Mouse (Mus musculus) CH12.LX (cell line): Measurements from ENCODE around the gene Pde4b. TPM values are rescaled to one million over a fixed set of nuclear protein-coding genes. Genes with fewer than 3 reads are reported as not detected.
A peak's percentile ranks its signal among the peaks of the same experiment; 100 is the strongest.

Source experiments
- DNase-seq: peaks from one replicate; pipeline ENCODE4 v3.0.0-alpha.2; 2013; ENCODE audit errors: extremely low read depth
- H3K27ac ChIP-seq: 2 replicates; pipeline ENCODE4 v1.5.1; 2012; ENCODE audit warnings: low read depth, mild to moderate bottlenecking, control low read depth, moderate library complexity; ENCODE audit not compliant: insufficient read depth
- H3K27me3 ChIP-seq: replicated peaks from 2 replicates; pipeline ENCODE3; 2012; ENCODE audit warnings: inconsistent platforms
- H3K36me3 ChIP-seq, 2 experiments: replicated peaks in 1 of 2; 2 replicates each; pipeline versions ENCODE3 to v1.6.1; 2012; ENCODE audit warnings: inconsistent platforms in 1 of 2, low read length in 1 of 2, mild to moderate bottlenecking in 1 of 2, mixed read lengths in 1 of 2, moderate library complexity in 1 of 2; ENCODE audit not compliant: control insufficient read depth in 1 of 2, insufficient read depth in 1 of 2
- H3K4me1 ChIP-seq, 2 experiments: 2 replicates each; pipeline ENCODE4 v1.6.1; 2012; ENCODE audit warnings: inconsistent platforms in 1 of 2, moderate library complexity in 1 of 2; ENCODE audit not compliant: insufficient read depth in 2 of 2, control insufficient read depth in 1 of 2
- H3K4me2 ChIP-seq: 2 replicates; pipeline ENCODE4 v1.6.1; 2012; ENCODE audit warnings: low read depth, mild to moderate bottlenecking, control low read depth; ENCODE audit not compliant: poor library complexity, insufficient read depth, severe bottlenecking
- H3K4me3 ChIP-seq, 3 experiments: fragments of 150-350 bp in 1 of 3; sonication (generic) in 1 of 3; replicated peaks in 1 of 3; 2 replicates each; pipeline versions ENCODE3 to v1.5.1; 2011 to 2012; ENCODE audit warnings: low read depth in 2 of 3, low read length in 2 of 3, mild to moderate bottlenecking in 2 of 3, moderate library complexity in 2 of 3, control low read depth in 1 of 3, improper control_type of control experiment in 1 of 3, inconsistent platforms in 1 of 3, mixed read lengths in 1 of 3; ENCODE audit not compliant: poor library complexity in 1 of 3
- H3K79me2 ChIP-seq: replicated peaks from 2 replicates; pipeline ENCODE4 v1.6.1; 2012; ENCODE audit warnings: mild to moderate bottlenecking, moderate library complexity; ENCODE audit not compliant: control insufficient read depth, poor library complexity, insufficient read depth, severe bottlenecking; ENCODE audit errors: extremely low read depth
- H3K9ac ChIP-seq: 2 replicates; pipeline ENCODE4 v1.6.1; 2012; ENCODE audit warnings: low read depth, mild to moderate bottlenecking, control low read depth, moderate library complexity; ENCODE audit not compliant: insufficient read depth
- H3K9me3 ChIP-seq: replicated peaks from 2 replicates; pipeline ENCODE3; 2012; ENCODE audit warnings: low read length, inconsistent platforms, mixed read lengths
- BHLHE40 ChIP-seq: IDR thresholded peaks from 2 replicates; pipeline ENCODE4 v1.6.1; 2011; ENCODE audit warnings: mild to moderate bottlenecking, low read depth, low read length, improper control_type of control experiment
- CHD2 ChIP-seq: IDR thresholded peaks from 2 replicates; pipeline ENCODE4 v1.6.1; 2011; ENCODE audit warnings: low read length, improper control_type of control experiment
- CTCF ChIP-seq, 2 experiments: IDR thresholded peaks in 1 of 2; conservative IDR thresholded peaks in 1 of 2; 2 replicates each; pipeline ENCODE4 v1.5.1; 2011 to 2012; ENCODE audit warnings: low read depth in 2 of 2, low read length in 2 of 2, improper control_type of control experiment in 1 of 2, inconsistent platforms in 1 of 2, mild to moderate bottlenecking in 1 of 2, moderate library complexity in 1 of 2
- ELF1 ChIP-seq: IDR thresholded peaks from 2 replicates; pipeline ENCODE4 v1.6.1; 2014; ENCODE audit warnings: low read depth, mild to moderate bottlenecking, inconsistent platforms, low read length, improper control_type of control experiment
- EP300 ChIP-seq: IDR thresholded peaks from 2 replicates; pipeline ENCODE4 v1.6.1; 2011; ENCODE audit warnings: low read length, improper control_type of control experiment
- GABPA ChIP-seq: IDR thresholded peaks from 2 replicates; pipeline ENCODE4 v1.6.1; 2012; ENCODE audit warnings: low read depth, low read length, improper control_type of control experiment, inconsistent platforms; ENCODE audit not compliant: insufficient replicate concordance
- HCFC1 ChIP-seq: IDR thresholded peaks from 2 replicates; pipeline ENCODE4 v1.6.1; 2012; ENCODE audit warnings: low read depth, mild to moderate bottlenecking, inconsistent platforms, low read length, improper control_type of control experiment
- JUND ChIP-seq: conservative IDR thresholded peaks from 2 replicates; pipeline ENCODE4 v1.6.1; 2011; ENCODE audit warnings: low read depth, low read length, improper control_type of control experiment
- KAT2A ChIP-seq: IDR thresholded peaks from 2 replicates; pipeline ENCODE4 v1.6.1; 2012; ENCODE audit warnings: low read length, improper control_type of control experiment, inconsistent platforms; ENCODE audit not compliant: insufficient replicate concordance
- MAFK ChIP-seq: IDR thresholded peaks from 2 replicates; pipeline ENCODE4 v1.6.1; 2011; ENCODE audit warnings: low read length, improper control_type of control experiment; ENCODE audit not compliant: insufficient replicate concordance
- MAZ ChIP-seq: IDR thresholded peaks from 2 replicates; pipeline ENCODE4 v1.6.1; 2012; ENCODE audit warnings: low read depth, mild to moderate bottlenecking, inconsistent platforms, low read length, improper control_type of control experiment, moderate library complexity
- MEF2A ChIP-seq: IDR thresholded peaks from 2 replicates; pipeline ENCODE4 v1.6.1; 2014; ENCODE audit warnings: low read depth, mild to moderate bottlenecking, inconsistent platforms, low read length, improper control_type of control experiment, borderline replicate concordance
- MXI1 ChIP-seq: IDR thresholded peaks from 2 replicates; pipeline ENCODE4 v1.6.1; 2011; ENCODE audit warnings: mild to moderate bottlenecking, low read depth, low read length, improper control_type of control experiment
- NELFE ChIP-seq: IDR thresholded peaks from 2 replicates; pipeline ENCODE4 v1.6.1; 2011; ENCODE audit warnings: low read depth, low read length, improper control_type of control experiment
- PAX5 ChIP-seq: IDR thresholded peaks from 2 replicates; pipeline ENCODE4 v1.6.1; 2012; ENCODE audit warnings: low read length, inconsistent platforms, mixed read lengths
- POLR2AphosphoS2 ChIP-seq: IDR thresholded peaks from 2 replicates; pipeline ENCODE4 v1.6.1; 2011; ENCODE audit warnings: low read depth, low read length, improper control_type of control experiment
- RCOR1 ChIP-seq: conservative IDR thresholded peaks from 2 replicates; pipeline ENCODE4 v1.6.1; 2012; ENCODE audit warnings: low read depth, mild to moderate bottlenecking, inconsistent platforms, low read length, improper control_type of control experiment
- SMC3 ChIP-seq: IDR thresholded peaks from 2 replicates; pipeline ENCODE4 v1.6.1; 2011; ENCODE audit warnings: low read depth, low read length, improper control_type of control experiment
- TBP ChIP-seq: conservative IDR thresholded peaks from 2 replicates; pipeline ENCODE4 v1.6.1; 2011; ENCODE audit warnings: low read depth, low read length, improper control_type of control experiment
- UBTF ChIP-seq: IDR thresholded peaks from 2 replicates; pipeline ENCODE4 v1.6.1; 2012; ENCODE audit warnings: low read depth, mild to moderate bottlenecking, inconsistent platforms, low read length, improper control_type of control experiment, moderate library complexity
- USF1 ChIP-seq: IDR thresholded peaks from 2 replicates; pipeline ENCODE4 v1.6.1; 2014; ENCODE audit warnings: low read depth, mild to moderate bottlenecking, inconsistent platforms, low read length, improper control_type of control experiment
- USF2 ChIP-seq: conservative IDR thresholded peaks from 2 replicates; pipeline ENCODE4 v1.6.1; 2011; ENCODE audit warnings: low read depth, low read length, improper control_type of control experiment
- ZC3H11A ChIP-seq: IDR thresholded peaks from 2 replicates; pipeline ENCODE4 v1.6.1; 2012; ENCODE audit warnings: low read depth, mild to moderate bottlenecking, inconsistent platforms, low read length, improper control_type of control experiment
- ZKSCAN1 ChIP-seq: IDR thresholded peaks from 2 replicates; pipeline ENCODE4 v1.6.1; 2012; ENCODE audit warnings: low read depth, inconsistent platforms, low read length, improper control_type of control experiment, borderline replicate concordance
- ZMIZ1 ChIP-seq: IDR thresholded peaks from 2 replicates; pipeline ENCODE4 v1.6.1; 2012; ENCODE audit warnings: low read depth, mild to moderate bottlenecking, inconsistent platforms, low read length, improper control_type of control experiment
- ZNF384 ChIP-seq: IDR thresholded peaks from 2 replicates; pipeline ENCODE4 v1.6.1; 2012; ENCODE audit warnings: low read depth, low read length, improper control_type of control experiment, inconsistent platforms
- dilution Hi-C: fragments of 300-500 bp; cut with MboI; formaldehyde crosslinking; loops from 2 replicates; pipeline ENCODE4 v1.14.3; 2020; ENCODE audit warnings: low sequenced_read_pairs; ENCODE audit not compliant: extremely low pct_unique_long_range_greater_than_20kb, extremely low pct_ligation_motif_present
- in situ Hi-C: fragments of 300-500 bp; cut with MboI; formaldehyde crosslinking; loops from 3 replicates; pipeline ENCODE4 v1.14.3; 2019; ENCODE audit warnings: low sequenced_read_pairs, low pct_ligation_motif_present, low pct_unique_long_range_greater_than_20kb, mixed read lengths
- polyA plus RNA-seq: library from polyadenylated mRNA; unstranded; fragments of >175 nt; gene quantifications from 2 replicates; pipeline ENCODE4 v1.2.1, GENCODE M21; 2012; ENCODE audit warnings: low read depth; ENCODE audit not compliant: insufficient read length
- total RNA-seq, 2 experiments: library from RNA; depleted of rRNA; stranded (reverse); fragments of 300-350 nt in 1 of 2; fragments of >200 nt in 1 of 2; gene quantifications; 2 replicates each; pipeline ENCODE4 v1.2.3; 2012 to 2014

The Pde4b gene
- total and polyA plus RNA-seq, 3 experiments: 9.6 to 24.2 (median 21.8) TPM

DNA sequence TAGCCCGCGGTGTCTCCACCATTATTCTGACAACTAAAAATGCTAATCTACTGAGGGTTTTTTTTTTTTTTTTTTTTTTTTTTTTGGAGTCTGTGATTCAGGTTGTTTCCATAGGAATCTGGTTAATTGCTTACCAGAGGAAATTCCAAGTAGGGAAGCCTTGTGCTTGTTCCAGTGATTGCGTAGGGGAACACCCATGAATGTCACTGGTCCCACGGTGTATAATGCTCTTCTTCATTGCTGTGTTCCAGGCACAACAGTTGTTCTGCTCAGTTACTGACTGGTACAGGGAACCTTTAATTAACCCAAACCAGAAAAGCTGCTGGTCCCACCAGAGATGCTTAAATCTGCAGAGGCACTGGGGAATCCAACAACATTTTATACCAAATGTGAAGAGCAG lies 506.3 kb downstream of the Pde4b start:
- no peak overlapping the region for H3K4me2 ChIP-seq
- dilution Hi-C loops: no loop called here
- H3K4me1 ChIP-seq: peaks cover 12 to 45% of the 10 kb centered on the region in 2 experiments
- H3K79me2 ChIP-seq: peaks cover 53% of the 10 kb centered on the region
- no peak overlapping the region for H3K27ac ChIP-seq
- no peak for DNase-seq
- TF ChIP-seq GABPA (no peak), KAT2A (no peak), ELF1 (no peak), ZNF384 (peak; percentile 70), PAX5 (no peak), CHD2 (no peak)
- TF ChIP-seq, all 38 proteins: peak for 1
- no peak overlapping the region for H3K9ac ChIP-seq
- no peak overlapping the region for H3K4me3 ChIP-seq
- H3K36me3 ChIP-seq: peaks cover 57 to 89% of the 10 kb centered on the region in 2 experiments
- no peaks in the 10 kb centered on the region for H3K27me3 ChIP-seq
- in situ Hi-C loops: no loop called here
- no peaks in the 10 kb centered on the region for H3K9me3 ChIP-seq

DNA sequence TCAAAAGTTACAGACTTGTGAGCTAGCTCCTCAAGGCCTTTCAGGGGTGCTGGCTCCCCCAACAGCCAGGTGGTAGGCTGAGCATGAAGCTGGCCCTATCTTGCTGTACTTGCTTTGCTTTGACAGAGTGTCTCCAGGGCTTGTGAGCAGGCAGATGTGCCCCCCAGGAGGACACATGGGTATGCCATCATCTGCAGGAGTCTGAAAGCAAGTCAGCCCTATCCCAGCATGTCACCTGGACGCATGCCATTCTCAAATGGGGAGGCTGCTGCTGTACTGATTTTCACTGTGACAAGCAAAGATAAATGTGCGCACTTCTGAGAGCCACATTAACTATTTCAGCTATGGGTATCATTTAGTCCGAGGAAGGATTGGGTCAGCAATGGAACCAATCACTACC lies 507.2 kb downstream of the Pde4b start:
- H3K9me3 ChIP-seq: no peaks in the 10 kb centered on the region
- no peak for TF ChIP-seq MAFK
- no peak for TF ChIP-seq ZMIZ1
- no peak for TF ChIP-seq MEF2A
- no peak for TF ChIP-seq JUND
- TF ChIP-seq CTCF (conservative IDR thresholded peaks at IDR 0.05 in 1 of 2, IDR thresholded peaks at IDR 0.05 in 1 of 2; ENCODE audit: low read depth in 2 of 2, low read length in 2 of 2): no peak
- no peak for TF ChIP-seq ZC3H11A
- TF ChIP-seq HCFC1: no peak
- TF ChIP-seq ZNF384: no peak
- no peak for TF ChIP-seq USF1
- no peak for TF ChIP-seq USF2
- H3K4me1 ChIP-seq: peaks cover 9 to 37% of the 10 kb centered on the region in 2 experiments
- no peak for DNase-seq
- no peaks in the 10 kb centered on the region for H3K27me3 ChIP-seq
- H3K79me2 ChIP-seq: peaks cover 44% of the 10 kb centered on the region
- H3K4me3 ChIP-seq: no peak overlapping the region
- H3K9ac ChIP-seq: no peak overlapping the region
- H3K27ac ChIP-seq: no peak overlapping the region
- in situ Hi-C loops (no loop called here), dilution Hi-C loops (no loop called here)
- H3K36me3 ChIP-seq: peaks cover 65 to 90% of the 10 kb centered on the region in 2 experiments
- H3K4me2 ChIP-seq: no peak overlapping the region

DNA sequence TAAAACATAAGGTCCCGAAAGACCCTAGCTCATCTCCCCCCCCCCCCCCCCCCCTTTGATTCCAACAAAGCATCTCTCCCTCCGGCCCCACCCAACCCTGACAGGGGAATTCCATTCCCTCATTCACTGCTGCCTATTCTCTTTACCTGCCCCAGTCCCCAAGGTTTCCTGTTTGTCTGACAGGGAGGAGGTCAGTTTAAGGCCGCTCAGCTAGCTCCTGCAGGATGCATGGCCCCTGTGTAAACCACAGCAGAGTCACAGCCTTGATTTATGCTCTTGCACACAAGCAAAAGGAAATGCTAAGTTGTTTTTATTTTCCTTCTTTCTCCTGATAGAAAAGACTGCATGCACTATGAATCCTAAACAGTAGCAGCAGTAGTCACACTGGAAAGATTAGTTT lies 516.6 kb downstream of the Pde4b start:
- no peak for DNase-seq
- Histone ChIP-seq H3K4me1 (peaks cover 6 to 12% of the 10 kb centered on the region in 2 experiments; a peak in 3 of 4 replicates), H3K4me3 (no peak overlapping the region), H3K27me3 (no peaks in the 10 kb centered on the region), H3K9me3 (no peaks in the 10 kb centered on the region), H3K36me3 (peaks cover 55 to 78% of the 10 kb centered on the region in 2 experiments), H3K4me2 (no peak overlapping the region), H3K79me2 (0 out of 2 replicates have a peak, but pooled peaks cover 2% of the 10 kb centered on the region), H3K9ac (no peak overlapping the region), H3K27ac (no peak overlapping the region)
- dilution Hi-C loops (no loop called here), in situ Hi-C loops (no loop called here)
- TF ChIP-seq TBP: no peak
- no peak for TF ChIP-seq MAFK
- TF ChIP-seq MEF2A: no peak
- TF ChIP-seq BHLHE40: no peak
- TF ChIP-seq ZC3H11A: no peak
- TF ChIP-seq ZMIZ1: no peak
- TF ChIP-seq JUND: no peak
- no peak for TF ChIP-seq RCOR1
- TF ChIP-seq EP300: no peak
- no peak for TF ChIP-seq NELFE
- no peak for TF ChIP-seq SMC3
- no peak for TF ChIP-seq ZKSCAN1
- no peak for TF ChIP-seq MAZ
- no peak for TF ChIP-seq KAT2A
- TF ChIP-seq UBTF: no peak
- no peak for TF ChIP-seq MXI1
- TF ChIP-seq USF2: no peak
- TF ChIP-seq POLR2AphosphoS2: no peak
